Mouse (Mus musculus): ENCODE measurements around the gene Gm15737.

The Gm15737 gene

DNA sequence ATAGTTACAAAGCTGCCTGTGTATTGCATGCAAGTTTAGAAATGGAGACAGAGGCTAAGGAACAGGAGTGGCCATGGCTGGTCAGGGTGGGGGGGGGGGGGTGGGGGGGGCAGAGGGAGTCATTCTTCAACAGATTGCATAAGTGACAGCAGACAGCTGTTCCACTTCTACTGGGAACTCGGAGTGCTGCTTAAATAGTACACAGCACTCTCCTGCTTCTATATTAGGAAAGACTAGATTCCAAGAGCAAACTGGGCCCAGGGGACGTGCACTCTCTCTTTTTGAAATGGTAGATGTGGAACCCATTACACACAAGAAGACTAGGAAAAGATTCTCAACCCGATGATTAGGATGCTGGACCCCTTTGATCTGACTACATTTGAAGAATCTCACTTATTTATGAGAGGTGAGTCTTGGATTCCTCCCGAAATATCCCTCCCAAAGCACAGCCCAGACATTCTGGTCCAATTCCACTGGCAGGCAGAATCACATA is at the start of gene Gm15737:
Gene Gm15737, plus strand, starts transcription at position 269 of the 493 bp plus-strand sequence.
- peak; percentile 99 for DNase-seq

GRCm38 (mm10) chr6:92821606-92822005 is 47.6 kb upstream of the Gm15737 start:
- DNase-seq, result no peak

GRCm38 (mm10) chr6:92822006-92822405 is 47.2 kb upstream of the Gm15737 start:
- DNase-seq, result peak; percentile 63

- peak; percentile 35 for DNase-seq
Measured at GRCm38 (mm10) chr6:92823991-92824390, 45.2 kb upstream of the Gm15737 start.

GRCm38 (mm10) chr6:92826561-92826960 is 42.6 kb upstream of the Gm15737 start:
- DNase-seq, result peak; percentile 59

DNA sequence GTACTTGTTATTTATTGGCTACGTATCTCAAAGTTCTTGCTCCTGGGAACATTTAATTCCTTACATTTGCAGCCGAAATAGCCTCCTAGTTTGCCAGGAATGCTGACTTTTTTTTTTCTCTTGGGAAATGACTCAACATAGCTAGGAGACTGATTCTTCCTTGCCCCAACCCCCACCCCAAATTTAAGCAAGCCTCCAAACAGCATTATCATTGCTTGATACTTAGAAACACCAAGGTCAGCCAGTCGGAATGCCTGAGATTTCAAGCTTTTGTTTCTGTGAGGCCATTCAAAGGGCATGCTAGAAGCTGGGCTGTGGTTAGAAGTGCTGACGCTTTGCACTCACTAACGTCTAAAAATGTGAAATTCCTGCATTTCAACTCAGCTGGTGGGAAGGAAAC is 41.8 kb upstream of the Gm15737 start:
- peak; percentile 88 for DNase-seq

- no peak for DNase-seq
Measured at GRCm38 (mm10) chr6:92829148-92829547, 40.0 kb upstream of the Gm15737 start.

DNA sequence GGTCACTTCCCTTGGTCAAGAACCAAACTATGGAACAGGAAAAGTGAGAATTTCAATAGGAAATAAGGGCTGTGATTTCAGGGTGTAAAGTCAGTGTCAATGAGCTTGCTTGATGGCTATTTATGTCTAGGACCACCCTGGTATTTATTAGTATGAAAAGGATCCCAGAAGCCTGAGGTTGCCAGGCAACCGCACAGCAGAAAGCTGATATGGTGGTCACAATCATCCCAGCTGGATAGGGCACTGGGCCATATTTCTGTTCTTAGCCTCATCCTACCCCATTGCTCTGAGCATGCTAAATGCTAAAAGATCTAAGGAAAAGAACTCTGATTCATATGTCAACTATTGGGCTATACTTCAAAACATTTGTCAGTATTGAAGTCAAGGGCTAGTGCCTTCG is 38.1 kb upstream of the Gm15737 start:
- DNase-seq, result peak; percentile 55

GRCm38 (mm10) chr6:92842000-92842399 is 27.2 kb upstream of the Gm15737 start:
- no peak for DNase-seq

- DNase-seq, result peak; percentile 61
Measured at GRCm38 (mm10) chr6:92843474-92843873, 25.7 kb upstream of the Gm15737 start.

DNA sequence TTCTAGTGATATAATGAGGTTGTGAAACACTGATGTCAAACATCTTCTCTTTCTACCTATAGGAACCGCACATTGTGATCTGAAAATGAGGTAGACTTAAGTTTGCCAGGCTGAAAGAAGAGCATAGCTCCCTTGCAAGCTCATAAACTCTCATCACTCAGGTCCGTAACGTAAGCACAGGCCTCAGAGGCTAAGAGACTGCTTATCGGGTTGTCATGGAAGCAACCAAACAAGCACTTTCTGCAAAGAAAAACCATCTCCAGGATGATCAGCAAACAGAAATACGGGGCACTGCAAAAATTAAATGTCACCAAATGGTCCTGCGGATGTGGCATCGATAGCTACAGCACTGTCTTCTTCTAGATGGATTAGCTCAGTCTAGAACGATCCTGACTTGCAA is 23.3 kb upstream of the Gm15737 start:
- DNase-seq, result no peak

- peak; percentile 89 for DNase-seq
Measured at GRCm38 (mm10) chr6:92846614-92847013, 22.5 kb upstream of the Gm15737 start.

DNA sequence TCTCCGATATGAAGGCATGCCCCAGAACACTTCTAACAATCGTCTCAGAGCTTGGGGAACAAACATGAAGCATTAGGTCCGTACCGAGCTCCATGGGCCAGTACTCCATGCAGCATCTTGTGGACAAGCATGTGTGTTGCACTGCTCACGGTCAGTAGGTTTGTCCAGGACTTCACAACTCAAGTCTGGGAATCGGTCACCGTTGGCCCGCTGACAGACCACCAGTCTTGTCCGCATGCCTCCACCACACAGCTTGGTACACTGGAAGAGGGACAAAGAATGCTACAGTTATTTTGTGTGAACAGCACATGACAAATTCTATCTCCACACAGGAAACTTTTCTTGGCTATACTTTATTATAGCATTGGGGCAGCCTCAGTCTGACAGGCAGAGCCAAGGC is 19.9 kb upstream of the Gm15737 start:
- DNase-seq, result peak; percentile 92

GRCm38 (mm10) chr6:92850250-92850649 is 18.9 kb upstream of the Gm15737 start:
- DNase-seq, result peak; percentile 100

DNA sequence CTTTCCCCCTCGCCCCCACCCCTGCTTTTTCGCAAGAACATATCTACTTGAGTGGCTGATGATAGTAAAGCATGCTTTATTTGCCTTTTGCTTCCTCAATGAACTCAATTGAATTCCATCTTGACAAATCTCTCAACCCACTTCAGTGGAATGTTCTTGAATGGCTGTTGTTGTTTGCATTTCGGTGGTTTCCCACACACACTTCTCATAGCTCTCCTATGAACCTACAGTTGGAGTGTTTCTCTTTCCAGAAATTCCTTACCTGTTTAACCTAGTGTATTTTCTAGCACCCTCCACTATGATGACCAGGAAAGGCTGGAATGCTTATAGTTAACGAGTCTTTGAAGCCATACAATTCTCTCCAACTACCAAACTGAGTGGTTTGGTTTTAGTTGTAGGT is 14.3 kb upstream of the Gm15737 start:
- peak; percentile 16 for DNase-seq

DNA sequence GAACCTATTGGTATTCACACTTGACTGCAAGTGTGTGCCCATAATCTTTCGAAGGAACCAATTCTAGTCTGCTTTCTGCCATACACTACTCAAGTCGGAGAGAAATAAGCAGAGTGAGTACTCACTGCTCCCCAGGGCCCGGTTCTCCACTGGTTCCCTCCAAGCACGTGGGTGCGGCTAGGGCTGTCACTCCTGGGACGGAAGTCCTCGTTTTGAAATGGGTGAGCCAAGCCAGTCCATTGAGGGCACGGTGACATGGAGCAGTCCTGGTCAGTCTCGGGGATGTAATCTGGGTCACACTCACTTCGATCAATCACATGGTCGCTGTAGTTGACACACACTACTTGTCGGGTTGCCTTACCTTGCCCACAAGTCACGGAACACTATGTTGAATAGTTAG is 11.4 kb upstream of the Gm15737 start:
- DNase-seq, result peak; percentile 90

- DNase-seq, result peak; percentile 95
Measured at GRCm38 (mm10) chr6:92858721-92859510, 10.2 kb upstream of the Gm15737 start.

DNA sequence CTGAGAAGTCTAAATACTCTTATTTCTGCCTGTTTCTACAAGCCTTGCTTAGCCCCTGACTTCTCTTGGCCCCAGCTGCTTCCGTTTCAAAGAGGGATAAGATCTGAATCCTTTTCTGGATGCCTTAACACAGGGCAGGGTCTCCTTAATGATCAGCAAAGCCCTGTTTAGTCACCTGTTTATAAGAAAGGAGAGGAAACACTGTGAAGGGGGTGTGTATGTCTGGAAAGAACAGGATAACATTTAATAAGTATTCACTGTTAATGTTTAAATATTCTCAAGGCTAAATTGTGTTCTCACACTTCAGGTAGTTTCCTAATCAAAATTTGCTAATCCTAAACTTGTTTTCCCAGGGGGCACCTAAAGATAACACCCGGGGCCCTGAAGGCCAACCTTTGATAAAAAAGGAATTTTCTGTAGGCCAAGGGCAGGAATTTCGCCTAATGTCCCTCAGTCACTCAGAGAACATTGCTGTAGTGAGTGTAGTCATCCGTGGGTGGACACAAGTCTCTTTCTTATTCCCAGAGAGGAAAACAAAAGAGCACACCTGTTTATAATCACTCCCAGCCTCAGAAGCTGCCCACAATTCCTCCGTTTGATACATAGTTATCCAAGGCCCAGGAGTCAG is 8.8 kb upstream of the Gm15737 start:
- no peak for DNase-seq

GRCm38 (mm10) chr6:92862599-92862998 is 6.6 kb upstream of the Gm15737 start:
- DNase-seq, result peak; percentile 95

DNA sequence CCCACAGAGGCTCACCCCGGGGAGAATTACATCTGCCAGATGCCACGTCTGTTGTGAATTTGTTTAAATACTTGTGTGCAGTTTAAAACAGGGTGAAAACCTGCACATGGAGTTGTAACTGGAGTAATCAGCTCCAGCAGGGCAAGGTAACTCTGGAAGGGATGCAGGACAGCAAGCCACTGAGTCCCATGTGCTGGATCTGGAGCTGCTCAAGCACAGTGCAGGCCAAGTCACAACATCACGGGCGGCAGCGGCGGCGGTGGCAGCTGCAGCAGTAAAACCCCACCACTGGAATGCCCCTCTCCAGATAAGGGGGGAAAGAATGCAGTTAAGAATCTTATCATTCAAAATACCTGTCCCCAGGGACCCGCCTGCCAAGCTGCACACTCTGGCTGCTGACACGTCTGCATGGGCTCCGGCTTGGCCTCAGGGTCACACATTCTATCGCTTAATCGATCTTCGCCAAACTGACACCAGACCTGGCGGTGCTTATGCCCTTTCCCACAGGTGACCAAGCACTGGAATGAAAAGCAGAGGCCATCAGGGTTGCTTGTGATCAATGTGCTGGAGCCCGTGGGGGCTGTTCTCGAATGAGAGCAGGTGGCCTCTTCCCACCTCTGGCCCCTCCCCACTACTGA is 544 bp downstream of the Gm15737 start:
- DNase-seq, result peak; percentile 95

DNA sequence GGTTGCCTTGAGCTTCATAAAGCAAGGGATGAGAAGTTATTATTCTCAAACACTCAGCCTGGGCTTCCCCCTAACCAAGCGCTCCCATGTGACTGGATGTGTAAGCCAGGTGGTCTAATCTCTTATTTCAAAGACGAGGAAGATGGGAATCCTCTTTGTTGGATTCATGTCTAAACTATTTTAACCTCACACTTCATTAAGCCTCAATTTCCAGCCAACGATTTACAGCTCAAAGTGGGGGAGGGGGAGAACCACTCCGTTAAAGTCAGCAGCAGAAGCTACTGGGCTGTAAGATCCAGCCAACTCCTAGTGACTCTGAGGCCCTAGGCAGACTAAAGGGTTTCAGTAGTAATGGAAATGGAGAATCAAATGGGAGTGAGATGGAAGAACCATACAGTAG is 2.7 kb downstream of the Gm15737 start:
- no peak for DNase-seq

GRCm38 (mm10) chr6:92872766-92873165 is 3.6 kb downstream of the Gm15737 start:
- DNase-seq, result peak; percentile 81

GRCm38 (mm10) chr6:92874854-92875253 is 5.7 kb downstream of the Gm15737 start:
- peak; percentile 98 for DNase-seq

GRCm38 (mm10) chr6:92875340-92875739 is 6.2 kb downstream of the Gm15737 start:
- DNase-seq, result peak; percentile 10
